Mouse (Mus musculus) erythroblast, embryonic 14.5 days (primary cell): ENCODE measurements around the gene Cd52. TPM values are rescaled to one million over a fixed set of nuclear protein-coding genes. Genes with fewer than 3 reads are reported as not detected.

Experiments used
- H3K27me3 ChIP-seq: 2 replicates; pipeline ENCODE4 v1.6.1; 2012; ENCODE audit warnings: inconsistent platforms; ENCODE audit not compliant: control insufficient read depth
- H3K36me3 ChIP-seq: 2 replicates; pipeline ENCODE4 v1.6.1; 2012; ENCODE audit warnings: mild to moderate bottlenecking, inconsistent platforms; ENCODE audit not compliant: control insufficient read depth
- H3K4me1 ChIP-seq: 2 replicates; pipeline ENCODE4 v1.6.1; 2012; ENCODE audit warnings: inconsistent platforms; ENCODE audit not compliant: control insufficient read depth
- H3K4me3 ChIP-seq: replicated peaks from 2 replicates; pipeline ENCODE3; 2012; ENCODE audit warnings: moderate library complexity, mild to moderate bottlenecking, inconsistent platforms
- H3K9me3 ChIP-seq: 2 replicates; pipeline ENCODE4 v1.6.1; 2012; ENCODE audit warnings: low read length, inconsistent platforms, mixed read lengths; ENCODE audit not compliant: control insufficient read depth
- GATA1 ChIP-seq: IDR thresholded peaks from 2 replicates; pipeline ENCODE4 v1.6.1; 2012; ENCODE audit warnings: low read length, inconsistent platforms, mixed read lengths
- TAL1 ChIP-seq: IDR thresholded peaks from 3 replicates; pipeline ENCODE4 v1.6.1; 2012; ENCODE audit warnings: low read length, inconsistent platforms, mixed read lengths
- polyA plus RNA-seq: library from polyadenylated mRNA; stranded (reverse); fragments of >175 nt; gene quantifications from 2 replicates; pipeline ENCODE4 v1.2.3, GENCODE M21; 2012

The Cd52 gene
- polyA plus RNA-seq, 1 experiment = 0.41 TPM

GRCm38 (mm10) chr4:134043041-134043440, 51.8 kb downstream of the Cd52 start:
- TF ChIP-seq TAL1 (no peak), GATA1 (no peak)

DNA sequence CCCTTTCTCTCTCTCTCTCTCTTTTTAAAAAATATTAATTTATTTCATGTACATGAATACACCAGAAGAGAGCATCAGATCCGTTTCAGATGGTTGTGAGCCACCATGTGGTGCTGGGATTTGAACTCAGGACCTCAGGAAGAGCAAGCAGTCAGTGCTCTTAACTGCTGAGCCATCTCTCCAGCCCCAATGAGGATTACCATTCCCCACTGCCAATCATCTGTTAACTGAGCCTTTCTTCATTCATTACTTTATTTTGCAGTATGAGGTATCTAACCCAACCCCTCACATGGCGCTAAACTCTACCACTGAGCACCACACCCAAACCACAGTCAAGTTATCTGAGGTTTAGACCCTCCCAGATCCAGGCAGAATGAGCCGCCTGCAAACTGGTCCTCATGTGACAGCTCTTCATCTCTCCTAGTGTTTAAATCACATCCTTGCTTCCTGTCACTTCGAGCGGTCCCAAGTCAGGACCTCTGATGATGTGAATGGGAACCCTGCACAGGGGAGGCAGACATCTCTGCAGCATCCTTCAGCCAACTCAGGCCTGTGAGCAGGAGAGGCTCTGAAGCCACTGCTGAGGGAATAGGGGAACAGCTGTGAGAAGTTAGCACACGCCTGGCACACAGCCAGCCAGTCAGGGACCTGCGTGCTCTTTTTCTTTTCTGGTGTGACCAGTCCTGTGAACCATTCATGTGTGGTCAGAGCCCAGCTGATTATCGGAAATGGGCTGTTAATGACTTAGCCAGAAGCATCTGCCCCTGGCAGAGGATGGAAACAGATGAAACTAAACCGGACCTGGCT, 53.4 kb downstream of the Cd52 start:
- no peak overlapping the region for H3K4me3 ChIP-seq
- H3K36me3 ChIP-seq = no peaks in the 10 kb centered on the region
- TF ChIP-seq TAL1 (no peak), GATA1 (no peak)
- H3K4me1 ChIP-seq = peaks cover 1% of the 10 kb centered on the region; the same call in 1 of the 2 replicates
- H3K27me3 ChIP-seq = peaks cover 4% of the 10 kb centered on the region; the same call in 1 of the 2 replicates
- H3K9me3 ChIP-seq = 0 out of 2 replicates have a peak, but pooled peaks cover 3% of the 10 kb centered on the region

More at GRCm38 (mm10) chr4:134043041-134043440, 51.8 kb downstream of the Cd52 start:
- Histone ChIP-seq H3K4me3 (no peak overlapping the region), H3K27me3 (0 out of 2 replicates have a peak, but pooled peaks cover under 1% of the 10 kb centered on the region), H3K36me3 (no peaks in the 10 kb centered on the region), H3K9me3 (0 out of 2 replicates have a peak, but pooled peaks cover 3% of the 10 kb centered on the region), H3K4me1 (peaks cover 1% of the 10 kb centered on the region; the same call in 1 of the 2 replicates)

- TF ChIP-seq TAL1 = no peak
- no peak for TF ChIP-seq GATA1
- no peaks in the 10 kb centered on the region for H3K36me3 ChIP-seq
- H3K9me3 ChIP-seq = no peaks in the 10 kb centered on the region
- no peaks in the 10 kb centered on the region for H3K4me1 ChIP-seq
- no peak overlapping the region for H3K4me3 ChIP-seq
- H3K27me3 ChIP-seq = peaks cover 4% of the 10 kb centered on the region; the same call in 1 of the 2 replicates
Observed at GRCm38 (mm10) chr4:134035953-134036352, 58.9 kb downstream of the Cd52 start.

Other genes starting within 250 kb of the Cd52 start
- gene Rps6ka1, start 207.3 kb downstream of the Cd52 start, polyA plus RNA-seq = 0.78 and 1.0 TPM in 2 replicates
- gene Hmgn2, start 126.4 kb downstream of the Cd52 start, polyA plus RNA-seq = 87.9 and 104 TPM in 2 replicates
- 1.2 and 1.5 TPM in 2 replicates for gene Dhdds, start 94.2 kb downstream of the Cd52 start, polyA plus RNA-seq
- not detected in 2 replicates for gene Lin28a, start 76.2 kb downstream of the Cd52 start, polyA plus RNA-seq
- not detected in 2 replicates for gene Zfp683, start 41.2 kb downstream of the Cd52 start, polyA plus RNA-seq
- gene Crybg2, start 34.3 kb downstream of the Cd52 start, polyA plus RNA-seq = 0.01 TPM in 1 of 2 replicates, not detected in the other
- 0.08 and 0.21 TPM in 2 replicates for gene Ubxn11, start 7.5 kb upstream of the Cd52 start, polyA plus RNA-seq
- 2.5 and 5.4 TPM in 2 replicates for gene Sh3bgrl3, start 33.7 kb upstream of the Cd52 start, polyA plus RNA-seq
- gene Cep85, start 92.0 kb upstream of the Cd52 start, polyA plus RNA-seq = 2.4 and 3.6 TPM in 2 replicates
- not detected in 2 replicates for gene Gm7534, start 107.9 kb upstream of the Cd52 start, polyA plus RNA-seq
- not detected in 2 replicates for gene Catsper4, start 132.3 kb upstream of the Cd52 start, polyA plus RNA-seq
- gene Cnksr1, start 143.3 kb upstream of the Cd52 start, polyA plus RNA-seq = not detected in 2 replicates
- not detected in 2 replicates for gene E130218I03Rik, start 148.6 kb upstream of the Cd52 start, polyA plus RNA-seq
- gene Zfp593, start 150.5 kb upstream of the Cd52 start, polyA plus RNA-seq = 1.3 TPM in 2 replicates
- 0.06 TPM in 1 of 2 replicates, not detected in the other for gene Gm30191, start 151.9 kb upstream of the Cd52 start, polyA plus RNA-seq
- 0.03 TPM in 1 of 2 replicates, not detected in the other for gene Grrp1, start 159.0 kb upstream of the Cd52 start, polyA plus RNA-seq
- 0.14 and 0.53 TPM in 2 replicates for gene Pdik1l, start 192.8 kb upstream of the Cd52 start, polyA plus RNA-seq
- gene Trim63, start 220.0 kb upstream of the Cd52 start, polyA plus RNA-seq = not detected in 2 replicates
- gene Slc30a2, start 248.1 kb upstream of the Cd52 start, polyA plus RNA-seq = not detected in 2 replicates